Mouse (Mus musculus): ENCODE results near the gene Pnkp. TPM values are rescaled to one million over a fixed set of nuclear protein-coding genes. Genes with fewer than 3 reads are reported as not detected.

The Pnkp gene
- total and polyA plus RNA-seq, 3 experiments: 14.8 to 41.6 (median 22.2) TPM

DNA sequence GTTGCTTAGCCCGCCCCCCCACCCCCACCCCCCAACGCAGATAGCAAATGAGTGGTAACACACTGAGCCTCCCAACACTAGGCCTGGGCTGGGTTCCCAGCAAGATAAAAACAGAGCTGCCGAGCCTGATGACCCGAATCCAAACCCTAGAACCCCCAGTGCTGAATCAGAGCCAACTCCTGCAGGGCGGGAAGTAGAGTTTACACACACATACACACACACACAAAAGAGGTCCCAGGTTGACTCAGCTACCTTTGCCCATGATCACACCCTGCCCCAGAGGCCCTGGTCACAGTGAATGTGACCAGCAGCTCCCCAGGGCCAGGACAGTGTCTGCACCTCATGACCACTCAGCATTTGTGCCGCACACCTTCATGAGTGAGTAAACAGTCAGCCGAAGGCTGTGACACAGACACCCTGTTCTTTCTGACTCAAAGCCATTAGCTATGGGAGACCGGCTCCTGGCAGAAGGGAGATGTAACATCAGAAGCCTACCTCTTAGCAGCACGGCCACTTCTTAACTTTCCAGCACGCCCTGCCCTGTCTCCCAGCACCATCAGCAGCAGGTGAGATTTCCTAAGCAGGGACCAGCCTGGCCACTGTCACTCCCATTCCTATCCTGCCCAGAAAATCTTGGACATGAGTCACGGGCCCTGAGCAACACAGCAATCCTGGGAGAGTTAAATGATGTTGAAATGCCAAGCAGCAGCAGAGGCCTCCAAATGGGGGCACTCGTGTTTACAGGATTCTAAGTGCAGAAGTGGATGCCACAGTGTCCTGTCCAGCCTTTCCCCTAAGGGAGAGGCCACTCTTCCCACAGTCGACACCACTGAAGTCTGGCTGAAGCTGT lies 31.5 kb downstream of the Pnkp start:
- Histone ChIP-seq H3K4me3 (replicated peaks in 1 of 3; ENCODE audit: low read depth in 2 of 3, low read length in 2 of 3, poor library complexity in 1 of 3) (no peak overlapping the region), H3K79me2 (replicated peaks; ENCODE audit: control insufficient read depth, extremely low read depth, insufficient read depth, poor library complexity, severe bottlenecking) (peaks cover 14% of the 10 kb centered on the region), H3K9ac (ENCODE audit: insufficient read depth, low read depth) (no peak overlapping the region), H3K4me2 (ENCODE audit: insufficient read depth, low read depth, poor library complexity, severe bottlenecking) (no peak overlapping the region), H3K9me3 (replicated peaks; ENCODE audit: low read length) (no peaks in the 10 kb centered on the region), H3K36me3 (replicated peaks in 1 of 2; ENCODE audit: control insufficient read depth in 1 of 2, insufficient read depth in 1 of 2, low read length in 1 of 2) (peaks cover 36 to 68% of the 10 kb centered on the region in 2 experiments), H3K27me3 (replicated peaks) (no peaks in the 10 kb centered on the region), H3K4me1 (ENCODE audit: control insufficient read depth in 1 of 2, insufficient read depth in 2 of 2) (peaks cover 10 to 14% of the 10 kb centered on the region in 2 experiments), H3K27ac (ENCODE audit: insufficient read depth, low read depth) (no peak overlapping the region)
- in situ Hi-C loops (cut with MboI; ENCODE audit: low pct_ligation_motif_present, low pct_unique_long_range_greater_than_20kb, low sequenced_read_pairs) (no loop called here), dilution Hi-C loops (cut with MboI; ENCODE audit: extremely low pct_ligation_motif_present, extremely low pct_unique_long_range_greater_than_20kb, low sequenced_read_pairs) (no loop called here)
- no peak for TF ChIP-seq ZKSCAN1 (IDR thresholded peaks at IDR 0.05; ENCODE audit: borderline replicate concordance, low read depth, low read length)
- TF ChIP-seq IRF4 (IDR thresholded peaks at IDR 0.05; ENCODE audit: low read depth, low read length): no peak
- no peak for TF ChIP-seq E2F4 (IDR thresholded peaks at IDR 0.05; ENCODE audit: insufficient replicate concordance, low read depth, low read length)
- TF ChIP-seq ELF1 (IDR thresholded peaks at IDR 0.05; ENCODE audit: low read depth, low read length): no peak
- TF ChIP-seq CTCF (conservative IDR thresholded peaks at IDR 0.05 in 1 of 2, IDR thresholded peaks at IDR 0.05 in 1 of 2; ENCODE audit: low read depth in 2 of 2, low read length in 2 of 2): no peak
- no peak for TF ChIP-seq ETS1 (conservative IDR thresholded peaks at IDR 0.05; ENCODE audit: low read depth, low read length)
- TF ChIP-seq SIN3A (IDR thresholded peaks at IDR 0.05; ENCODE audit: low read length): no peak
- TF ChIP-seq USF1 (IDR thresholded peaks at IDR 0.05; ENCODE audit: low read depth, low read length): no peak
- TF ChIP-seq EP300 (IDR thresholded peaks at IDR 0.05; ENCODE audit: low read length): no peak
- TF ChIP-seq RCOR1 (conservative IDR thresholded peaks at IDR 0.05; ENCODE audit: low read depth, low read length): no peak
- TF ChIP-seq TCF12 (IDR thresholded peaks at IDR 0.05; ENCODE audit: low read depth, low read length): no peak
- no peak for TF ChIP-seq MEF2A (IDR thresholded peaks at IDR 0.05; ENCODE audit: borderline replicate concordance, low read depth, low read length)
- TF ChIP-seq NELFE (IDR thresholded peaks at IDR 0.05; ENCODE audit: low read depth, low read length): no peak
- TF ChIP-seq MYC (IDR thresholded peaks at IDR 0.05; ENCODE audit: low read depth, low read length): no peak
- TF ChIP-seq BHLHE40 (IDR thresholded peaks at IDR 0.05; ENCODE audit: low read depth, low read length): no peak
- no peak for TF ChIP-seq USF2 (conservative IDR thresholded peaks at IDR 0.05; ENCODE audit: low read depth, low read length)
- TF ChIP-seq POLR2AphosphoS2 (IDR thresholded peaks at IDR 0.05; ENCODE audit: low read depth, low read length): no peak
- no peak for TF ChIP-seq JUND (conservative IDR thresholded peaks at IDR 0.05; ENCODE audit: low read depth, low read length)
- no peak for DNase-seq (ENCODE audit: extremely low read depth)

DNA sequence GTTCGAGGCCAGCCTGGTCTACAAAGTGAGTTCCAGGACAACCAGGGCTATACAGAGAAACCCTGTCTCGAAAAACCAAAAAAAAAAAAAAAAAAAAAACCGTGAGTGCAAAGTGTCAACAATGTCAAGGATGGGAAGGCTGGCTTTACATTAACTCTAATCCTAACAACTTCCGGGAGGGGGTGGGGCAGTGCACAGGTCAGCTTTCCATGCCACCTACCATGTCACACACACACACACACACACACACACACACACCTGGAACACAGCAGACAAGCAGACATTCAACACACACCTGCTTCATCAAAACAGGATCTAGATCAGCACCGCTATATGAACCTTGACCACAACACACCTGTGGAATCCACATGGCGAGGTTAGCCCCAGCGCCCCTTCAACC lies 33.2 kb downstream of the Pnkp start:
- in situ Hi-C loops (cut with MboI; ENCODE audit: low pct_ligation_motif_present, low pct_unique_long_range_greater_than_20kb, low sequenced_read_pairs): no loop called here
- dilution Hi-C loops (cut with MboI; ENCODE audit: extremely low pct_ligation_motif_present, extremely low pct_unique_long_range_greater_than_20kb, low sequenced_read_pairs): no loop called here

More for the DNA sequence above, 33.2 kb downstream of the Pnkp start:
- Histone ChIP-seq H3K27me3 (replicated peaks) (no peaks in the 10 kb centered on the region), H3K4me2 (ENCODE audit: insufficient read depth, low read depth, poor library complexity, severe bottlenecking) (no peak overlapping the region), H3K27ac (ENCODE audit: insufficient read depth, low read depth) (no peak overlapping the region), H3K4me3 (replicated peaks in 1 of 3; ENCODE audit: low read depth in 2 of 3, low read length in 2 of 3, poor library complexity in 1 of 3) (no peak overlapping the region), H3K9me3 (replicated peaks; ENCODE audit: low read length) (no peaks in the 10 kb centered on the region), H3K9ac (ENCODE audit: insufficient read depth, low read depth) (no peak overlapping the region), H3K36me3 (replicated peaks in 1 of 2; ENCODE audit: control insufficient read depth in 1 of 2, insufficient read depth in 1 of 2, low read length in 1 of 2) (peaks cover 22 to 54% of the 10 kb centered on the region in 2 experiments), H3K4me1 (ENCODE audit: control insufficient read depth in 1 of 2, insufficient read depth in 2 of 2) (peaks cover 10 to 17% of the 10 kb centered on the region in 2 experiments), H3K79me2 (replicated peaks; ENCODE audit: control insufficient read depth, extremely low read depth, insufficient read depth, poor library complexity, severe bottlenecking) (peaks cover 14% of the 10 kb centered on the region)
- no peak for DNase-seq (ENCODE audit: extremely low read depth)
- no peak for TF ChIP-seq MEF2A (IDR thresholded peaks at IDR 0.05; ENCODE audit: borderline replicate concordance, low read depth, low read length)
- TF ChIP-seq HCFC1 (IDR thresholded peaks at IDR 0.05; ENCODE audit: low read depth, low read length): no peak
- no peak for TF ChIP-seq MXI1 (IDR thresholded peaks at IDR 0.05; ENCODE audit: low read depth, low read length)
- no peak for TF ChIP-seq GABPA (IDR thresholded peaks at IDR 0.05; ENCODE audit: insufficient replicate concordance, low read depth, low read length)
- no peak for TF ChIP-seq TBP (conservative IDR thresholded peaks at IDR 0.05; ENCODE audit: low read depth, low read length)
- no peak for TF ChIP-seq CHD1 (IDR thresholded peaks at IDR 0.05; ENCODE audit: low read depth, low read length)
- TF ChIP-seq EP300 (IDR thresholded peaks at IDR 0.05; ENCODE audit: low read length): no peak
- TF ChIP-seq PAX5 (IDR thresholded peaks at IDR 0.05; ENCODE audit: low read length): no peak
- no peak for TF ChIP-seq ZC3H11A (IDR thresholded peaks at IDR 0.05; ENCODE audit: low read depth, low read length)
- TF ChIP-seq TCF12 (IDR thresholded peaks at IDR 0.05; ENCODE audit: low read depth, low read length): no peak
- TF ChIP-seq USF1 (IDR thresholded peaks at IDR 0.05; ENCODE audit: low read depth, low read length): no peak
